ENCODE assay signal across 12 mouse cellular contexts in genomic region chr3:66000400-66000799, GRCm38 (mm10).
"Had no signal": no experiment of that assay in that cellular context is flagged by ENCODE, and none has a peak within 500 bp of the region (broad histone marks: within the 10 kb centered on the region; RNA-seq: fewer than 3 reads in every experiment).

No protein-coding gene starts in this region.

- H3K4me3 ChIP-seq: intestine, embryonic 15.5 days; layer of hippocampus, adult 2 months; liver, embryonic 15.5 days; neural tube, embryonic 13.5 days had no signal

- H3K27ac ChIP-seq: intestine, embryonic 15.5 days; layer of hippocampus, adult 2 months; liver, embryonic 15.5 days; macrophage; neural tube, embryonic 13.5 days had no signal

- H3K27me3 ChIP-seq: intestine, embryonic 15.5 days; liver, embryonic 15.5 days; neural tube, embryonic 13.5 days had no signal

- H3K36me3 ChIP-seq: intestine, embryonic 15.5 days; liver, embryonic 15.5 days; neural tube, embryonic 13.5 days had no signal

- H3K9ac ChIP-seq: intestine, embryonic 15.5 days; liver, embryonic 15.5 days; neural tube, embryonic 13.5 days had no signal

- H3K4me1 ChIP-seq: intestine, embryonic 15.5 days; liver, embryonic 15.5 days; neural tube, embryonic 13.5 days had no signal

- H3K9me3 ChIP-seq: intestine, embryonic 15.5 days; liver, embryonic 15.5 days; neural tube, embryonic 13.5 days had no signal

- DNase-seq: kidney, adult 18-20 months; lung, adult 2 months; lung, postnatal 10 days; right cerebral cortex, adult 18-20 months; right cerebral cortex, postnatal 25 days; thymus, postnatal 36 days had no signal

- ATAC-seq: intestine, embryonic 15.5 days had no signal

- H3K4me2 ChIP-seq: intestine, embryonic 15.5 days; liver, embryonic 11.5 days; liver, embryonic 15.5 days; neural tube, embryonic 13.5 days had no signal
